Mouse (Mus musculus) stomach, postnatal 0 days (tissue): Measurements from ENCODE around the gene Sntn.

ENCODE experiments used
- CTCF ChIP-seq: IDR thresholded peaks from 2 replicates; pipeline ENCODE4 v1.5.1; 2016; ENCODE audit warnings: antibody characterized with exemption, low read depth, mild to moderate bottlenecking, moderate library complexity
- EP300 ChIP-seq: optimal IDR thresholded peaks from 2 replicates; pipeline ENCODE3; 2016; ENCODE audit warnings: antibody characterized with exemption

- TF ChIP-seq CTCF (no peak), EP300 (no peak)
These were observed 16.0 kb downstream of the Sntn start for GRCm38 (mm10) chr14:13686716-13687115.
